Mouse (Mus musculus) adrenal gland, adult 2 months (tissue): ENCODE results near the gene Slc41a1. TPM values are rescaled to one million over a fixed set of nuclear protein-coding genes. Genes with fewer than 3 reads are reported as not detected.

Source experiments
- DNase-seq: peaks from one replicate; pipeline ENCODE4 v3.0.0; 2021
- polyA plus RNA-seq: library from polyadenylated mRNA; depleted of rRNA; stranded (reverse); fragments of >200 nt; gene quantifications from 2 replicates; pipeline ENCODE4 v1.2.3, GENCODE M21; 2012
- total RNA-seq, 2 experiments: library from RNA; stranded (reverse); gene quantifications; 2 replicates each; pipeline ENCODE4 v1.2.3; 2021

Slc41a1 gene
- total and polyA plus RNA-seq, 3 experiments: 48.8 to 107 (median 49.6) TPM

DNA sequence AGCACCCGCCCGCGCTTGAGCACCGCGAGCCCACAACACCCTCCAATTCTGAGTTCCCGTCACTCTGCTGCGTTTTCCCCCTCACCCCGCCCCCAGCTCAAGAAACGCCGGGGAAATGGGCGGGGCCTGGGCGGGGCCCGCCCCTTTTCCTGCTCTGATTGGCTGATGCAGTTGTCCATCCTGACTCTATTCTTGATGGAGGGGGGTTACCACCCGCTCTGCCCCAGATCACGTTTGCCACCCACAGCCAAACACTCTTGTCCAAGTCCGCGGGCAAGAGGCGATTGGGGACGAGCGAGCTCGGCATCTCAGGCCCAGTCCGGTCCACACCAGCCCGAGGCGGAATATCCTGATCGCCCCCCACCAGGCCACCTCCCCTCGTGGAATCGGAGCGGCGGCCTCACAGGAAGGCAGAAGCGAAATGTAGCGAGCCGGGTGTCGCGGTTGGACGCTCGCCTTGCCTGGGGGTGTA lies 530 bp downstream of the Slc41a1 start:
- peak; percentile 98 for DNase-seq

DNA sequence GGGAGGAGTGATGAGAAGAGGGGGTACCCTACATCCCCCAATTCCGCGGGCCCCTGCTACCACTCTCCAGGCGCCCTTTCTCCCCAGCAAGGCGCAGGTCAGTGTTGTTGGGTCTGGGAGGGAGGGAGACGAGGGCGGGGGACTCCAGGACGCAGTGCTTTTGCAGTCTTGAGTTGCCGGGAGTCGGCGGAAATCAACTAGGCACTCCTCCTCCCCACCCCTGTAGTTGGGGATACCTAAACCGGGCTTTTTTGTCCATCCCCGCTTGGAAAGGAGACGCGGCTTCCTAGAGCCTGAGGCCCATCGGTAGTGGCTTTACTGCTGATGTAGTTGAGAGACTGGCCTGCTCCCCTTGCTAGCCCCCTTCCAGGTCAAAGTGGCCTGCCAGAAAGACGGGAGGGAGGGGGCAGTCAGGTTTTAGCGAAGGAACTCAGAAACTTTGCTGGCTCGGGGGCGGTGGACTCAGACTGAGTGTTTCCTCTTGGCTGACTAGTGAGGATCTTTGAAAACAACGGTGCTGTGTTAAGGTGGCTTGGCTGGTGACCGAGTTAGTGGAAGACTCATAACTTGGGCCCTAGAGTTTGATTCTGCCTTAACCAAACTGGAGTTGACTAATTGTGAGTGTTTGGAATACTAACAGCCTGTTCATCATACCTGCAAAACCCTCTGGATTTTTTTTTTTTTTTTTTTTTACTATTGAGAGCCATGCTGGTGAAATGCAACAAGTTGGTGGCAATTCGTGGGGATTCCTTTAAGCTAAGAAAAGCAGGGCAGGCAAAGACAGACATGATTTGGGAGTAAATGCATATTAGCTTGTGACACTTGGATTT lies 1.2 kb downstream of the Slc41a1 start:
- DNase-seq: peak; percentile 66

DNA sequence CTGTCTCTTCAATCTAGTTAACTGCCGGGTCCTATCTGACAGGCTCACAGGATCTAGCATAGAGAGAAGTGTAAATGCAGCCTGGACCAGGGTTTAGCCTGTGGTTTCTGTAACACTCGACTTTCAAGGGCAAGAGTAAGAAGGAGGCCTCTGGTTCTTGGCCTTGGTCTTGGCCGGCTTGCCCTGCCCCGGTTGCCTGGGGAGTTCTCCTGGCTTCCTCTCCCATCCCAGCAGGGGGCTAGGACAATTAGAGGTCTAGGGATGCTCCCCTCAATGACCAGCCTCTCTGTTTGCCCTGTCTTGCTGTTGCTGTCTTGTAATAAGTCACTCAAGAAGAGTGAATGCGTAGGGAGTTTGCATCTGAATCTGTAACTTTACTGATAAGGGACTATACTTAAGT lies 2.0 kb downstream of the Slc41a1 start:
- no peak for DNase-seq

DNA sequence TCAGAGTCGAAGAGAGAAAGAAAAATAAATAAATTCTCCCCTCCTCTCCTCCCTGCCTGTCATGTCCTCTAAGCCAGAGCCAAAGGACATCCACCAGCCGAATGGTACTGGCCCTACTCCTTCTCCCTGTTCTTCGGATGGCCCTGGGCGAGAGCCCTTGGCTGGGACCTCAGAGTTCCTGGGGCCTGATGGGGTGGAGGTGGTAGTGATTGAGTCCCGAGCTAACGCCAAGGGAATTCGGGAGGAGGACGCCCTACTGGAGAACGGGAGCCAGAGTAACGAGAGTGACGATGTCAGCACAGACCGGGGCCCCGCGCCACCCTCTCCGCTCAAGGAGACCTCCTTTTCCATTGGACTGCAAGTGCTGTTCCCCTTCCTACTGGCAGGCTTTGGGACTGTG lies 3.3 kb downstream of the Slc41a1 start:
- DNase-seq: no peak

DNA sequence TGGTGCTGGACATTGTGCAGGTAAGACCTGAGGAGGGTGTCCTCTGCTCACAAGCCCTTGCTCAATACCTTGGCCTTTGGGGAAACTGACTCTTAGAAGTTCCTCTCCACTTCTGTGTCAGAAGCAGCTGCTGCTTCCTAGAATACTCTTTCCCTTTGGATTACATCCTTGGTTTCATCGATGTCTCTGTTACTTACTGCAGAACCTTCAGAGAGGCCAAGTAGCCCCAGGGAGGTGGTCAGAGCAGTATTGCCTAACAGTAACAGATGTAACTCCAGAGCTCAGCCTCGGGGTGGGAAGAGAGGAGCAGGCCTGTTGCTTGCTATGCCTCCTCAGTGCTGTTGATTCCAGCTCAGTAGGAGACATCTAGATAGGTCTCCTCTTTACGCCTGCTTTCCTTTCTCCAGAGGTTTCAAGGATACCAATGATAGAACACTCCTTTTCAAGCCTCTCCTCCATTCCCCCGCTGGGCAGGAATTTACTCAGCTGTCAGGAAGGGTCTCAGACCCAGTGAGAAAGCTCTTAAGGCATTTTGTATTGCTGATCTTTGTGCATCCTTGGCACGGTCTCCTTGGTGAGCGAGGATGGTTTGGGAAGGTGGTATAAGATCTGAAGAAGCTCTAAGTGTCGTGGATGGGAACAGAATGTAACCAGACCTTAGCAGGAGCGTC lies 3.8 kb downstream of the Slc41a1 start:
- DNase-seq: no peak

DNA sequence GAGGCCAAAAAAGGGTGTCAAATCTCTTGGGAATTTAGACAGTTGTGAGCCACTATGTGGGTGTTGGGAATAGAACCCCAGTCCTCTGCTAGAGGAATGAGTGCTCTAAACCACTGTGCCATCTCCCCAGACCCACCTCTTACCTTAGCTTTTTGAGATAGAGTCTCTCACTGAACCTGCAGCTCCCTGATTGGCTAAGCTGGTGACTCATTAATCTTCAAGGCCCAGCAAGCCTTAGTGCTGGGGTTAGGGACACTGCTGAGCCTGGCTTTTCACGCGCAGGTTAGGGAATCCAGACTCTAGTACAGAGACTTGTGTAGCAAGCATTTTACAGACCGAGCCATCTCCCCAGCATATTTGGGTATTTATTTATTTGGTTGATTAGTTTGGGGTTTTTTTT lies 9.7 kb downstream of the Slc41a1 start:
- DNase-seq: peak; percentile 54

DNA sequence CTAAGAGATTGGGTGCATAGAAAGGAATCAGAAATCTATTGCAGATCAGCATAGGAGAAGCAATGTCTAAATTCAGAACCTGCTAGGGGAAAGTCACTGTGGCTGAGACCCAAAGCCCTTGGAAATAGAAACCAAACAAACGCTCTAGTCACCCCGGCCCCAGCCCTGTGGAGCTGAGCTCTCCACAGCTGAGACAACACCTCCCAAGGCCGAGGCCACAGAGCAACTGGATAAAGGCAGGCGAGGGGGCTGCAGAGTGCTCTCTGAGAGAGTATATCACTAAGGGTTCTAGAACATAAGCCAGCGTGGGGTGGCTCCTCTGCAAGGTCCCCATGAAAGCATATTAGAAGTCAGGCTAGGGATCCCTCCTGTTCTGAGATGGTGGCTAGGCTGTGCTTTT lies 11.2 kb downstream of the Slc41a1 start:
- DNase-seq: peak; percentile 65

DNA sequence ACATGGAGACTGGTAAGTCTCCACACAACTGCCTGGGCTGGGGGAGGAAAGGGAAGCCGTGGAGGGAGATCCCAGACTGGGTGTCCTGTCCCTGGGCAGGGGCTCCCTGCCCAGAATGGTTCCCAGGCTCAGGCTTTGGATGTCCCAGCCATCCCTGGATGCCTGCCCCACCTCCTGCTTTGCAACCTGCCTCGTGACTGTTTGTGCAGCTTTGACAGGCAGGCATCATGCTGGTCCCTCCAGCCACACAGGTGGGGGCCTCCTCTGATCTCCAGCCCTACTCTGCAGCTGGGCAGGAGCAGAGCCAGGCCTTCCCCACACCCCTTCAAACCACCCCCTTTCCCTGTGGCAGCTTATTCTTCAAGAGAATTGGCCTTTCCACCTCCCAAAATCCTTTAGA lies 12.0 kb downstream of the Slc41a1 start:
- DNase-seq: peak; percentile 20

DNA sequence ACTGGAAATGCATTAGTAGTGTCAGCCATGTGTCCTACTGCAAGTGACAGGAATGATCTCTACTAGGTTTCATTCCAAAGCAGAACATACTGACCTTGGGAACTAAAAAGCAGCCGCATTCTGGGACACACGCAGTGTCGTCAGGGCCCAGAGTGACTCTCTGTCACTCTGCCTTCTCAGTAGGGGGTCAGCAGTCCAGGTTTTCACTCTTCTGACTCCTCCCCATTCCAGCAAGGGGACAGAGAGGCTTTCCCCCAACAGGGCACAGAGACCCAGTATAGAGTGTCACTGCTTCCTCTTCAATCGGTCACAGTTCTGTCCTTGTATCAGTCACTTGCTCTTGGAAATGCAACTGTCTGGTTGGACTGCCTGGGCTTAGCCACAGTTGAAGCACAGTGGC lies 14.9 kb downstream of the Slc41a1 start:
- DNase-seq: peak; percentile 65

DNA sequence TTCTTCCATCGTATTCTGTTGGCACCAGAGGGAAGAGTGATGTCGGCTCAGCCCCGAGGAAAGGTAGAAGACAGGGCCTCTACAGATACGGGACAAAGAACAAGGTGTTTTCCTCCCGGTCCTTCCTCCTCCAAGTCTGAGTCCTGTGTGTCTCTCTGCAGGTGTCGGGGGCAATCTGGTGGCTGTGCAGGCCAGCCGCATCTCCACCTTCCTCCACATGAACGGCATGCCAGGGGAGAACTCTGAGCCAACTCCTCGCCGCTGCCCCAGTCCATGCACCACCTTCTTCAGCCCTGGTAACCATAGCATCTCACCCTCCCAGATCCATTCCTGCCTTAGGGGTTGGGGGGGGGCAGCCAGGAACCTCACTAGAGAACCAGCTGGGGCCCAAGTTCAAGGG lies 16.5 kb downstream of the Slc41a1 start:
- no peak for DNase-seq

DNA sequence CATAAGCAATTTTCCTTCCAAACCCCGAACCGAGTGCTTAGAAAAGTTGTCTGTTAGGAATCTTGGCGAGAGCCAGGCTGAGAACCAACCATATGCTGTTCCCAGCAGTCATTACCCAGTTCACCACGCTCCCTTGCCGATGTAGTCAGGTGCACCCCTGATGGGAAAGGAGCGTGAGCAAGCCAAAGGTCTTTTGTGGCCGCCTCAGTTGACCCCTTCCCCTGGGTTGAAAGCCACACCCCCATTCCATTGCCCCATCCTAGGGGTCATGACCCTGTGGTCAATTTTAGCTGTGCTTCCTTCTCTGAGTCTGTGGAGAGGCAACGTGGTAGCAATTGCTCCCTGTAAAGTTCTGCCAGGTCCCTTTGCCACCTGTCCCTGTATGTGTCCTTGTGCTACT lies 17.6 kb downstream of the Slc41a1 start:
- peak; percentile 20 for DNase-seq

DNA sequence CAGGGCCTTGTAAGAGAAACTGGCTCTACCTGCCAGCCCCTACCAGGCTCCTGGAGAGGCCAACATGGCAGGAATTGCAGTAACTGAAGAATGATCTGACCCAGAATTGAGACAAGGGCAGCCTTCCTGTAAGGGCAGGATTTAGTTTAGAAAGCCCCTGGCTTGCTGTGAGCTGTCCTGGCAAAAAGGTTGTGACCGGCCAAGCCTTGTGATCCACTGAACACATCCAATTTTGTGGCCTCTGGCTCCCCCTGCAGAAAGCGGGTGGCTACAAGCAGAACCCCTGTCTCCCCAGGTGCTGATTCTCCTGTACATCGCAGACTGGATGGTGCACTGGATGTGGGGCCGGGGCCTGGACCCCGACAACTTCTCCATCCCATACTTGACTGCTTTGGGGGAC lies 19.0 kb downstream of the Slc41a1 start:
- peak; percentile 77 for DNase-seq

DNA sequence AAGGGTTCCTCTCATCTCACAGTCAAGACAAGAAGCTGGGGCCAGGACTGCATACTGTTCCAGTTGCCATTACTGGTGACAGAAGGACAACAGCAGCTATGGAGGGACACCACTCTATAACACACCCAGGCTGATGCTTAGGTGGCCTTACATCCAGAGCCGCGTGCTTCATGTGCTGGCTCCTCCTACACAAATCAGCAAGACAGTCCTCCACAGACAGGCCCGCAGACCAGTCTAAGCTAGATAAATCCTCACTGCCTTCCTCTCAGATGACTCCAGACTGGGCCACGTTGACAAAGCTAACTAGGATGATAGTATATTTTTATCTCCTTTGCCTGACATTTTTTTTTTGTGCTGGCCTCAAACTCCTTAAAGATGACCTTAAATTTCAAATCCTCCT lies 34.5 kb downstream of the Slc41a1 start:
- DNase-seq: no peak

DNA sequence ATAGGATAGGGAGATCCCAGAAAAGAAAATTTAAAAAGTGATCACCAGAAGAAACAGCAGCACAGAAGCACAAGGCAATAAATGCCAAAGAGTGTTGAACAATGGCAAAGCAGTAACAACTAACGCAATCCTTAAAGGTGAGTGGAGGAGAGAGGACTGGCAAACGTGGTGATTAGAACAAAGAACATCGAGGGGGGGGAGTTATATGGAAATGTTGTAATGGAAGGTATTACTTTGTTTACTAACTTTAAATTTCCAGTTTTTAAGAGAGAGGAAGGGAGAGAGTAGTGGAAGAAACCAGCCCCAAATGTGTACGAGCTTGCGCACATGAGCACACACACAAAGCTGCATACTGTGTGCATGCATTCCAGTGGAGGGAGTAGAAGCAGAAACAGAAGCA lies 38.3 kb downstream of the Slc41a1 start:
- DNase-seq: no peak

DNA sequence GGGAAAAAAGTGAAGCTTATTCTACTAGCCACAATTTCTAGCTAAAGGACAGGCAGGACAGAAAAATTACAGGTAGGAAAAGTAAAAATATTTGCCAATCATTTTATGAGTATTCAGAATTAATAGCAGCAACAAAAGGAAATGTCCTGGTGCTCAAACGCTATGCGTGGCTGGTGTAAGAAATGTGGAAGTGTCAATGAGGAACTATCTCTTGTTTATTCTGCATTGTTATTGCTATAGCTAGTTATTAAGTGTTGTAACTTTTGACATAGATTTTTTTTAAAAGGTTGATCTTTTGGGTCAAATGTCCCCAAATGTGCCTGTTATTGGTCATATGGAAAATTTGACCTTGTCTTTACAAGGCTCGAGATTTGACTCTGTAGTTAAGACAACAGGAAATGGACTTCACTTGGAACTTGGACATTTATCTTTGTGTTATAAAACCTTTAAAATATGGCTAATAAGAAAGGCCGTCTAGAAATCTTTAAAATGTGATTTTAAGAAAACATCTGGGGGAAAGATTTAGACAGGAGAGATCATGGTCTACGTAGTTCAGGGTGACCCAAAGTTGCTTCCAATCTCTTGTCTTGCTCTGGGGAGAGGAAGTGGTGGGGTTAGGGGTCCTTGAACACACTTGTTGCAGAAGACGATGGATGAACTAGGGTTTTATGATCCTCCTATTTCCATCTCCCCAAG lies 39.2 kb downstream of the Slc41a1 start:
- DNase-seq: no peak

DNA sequence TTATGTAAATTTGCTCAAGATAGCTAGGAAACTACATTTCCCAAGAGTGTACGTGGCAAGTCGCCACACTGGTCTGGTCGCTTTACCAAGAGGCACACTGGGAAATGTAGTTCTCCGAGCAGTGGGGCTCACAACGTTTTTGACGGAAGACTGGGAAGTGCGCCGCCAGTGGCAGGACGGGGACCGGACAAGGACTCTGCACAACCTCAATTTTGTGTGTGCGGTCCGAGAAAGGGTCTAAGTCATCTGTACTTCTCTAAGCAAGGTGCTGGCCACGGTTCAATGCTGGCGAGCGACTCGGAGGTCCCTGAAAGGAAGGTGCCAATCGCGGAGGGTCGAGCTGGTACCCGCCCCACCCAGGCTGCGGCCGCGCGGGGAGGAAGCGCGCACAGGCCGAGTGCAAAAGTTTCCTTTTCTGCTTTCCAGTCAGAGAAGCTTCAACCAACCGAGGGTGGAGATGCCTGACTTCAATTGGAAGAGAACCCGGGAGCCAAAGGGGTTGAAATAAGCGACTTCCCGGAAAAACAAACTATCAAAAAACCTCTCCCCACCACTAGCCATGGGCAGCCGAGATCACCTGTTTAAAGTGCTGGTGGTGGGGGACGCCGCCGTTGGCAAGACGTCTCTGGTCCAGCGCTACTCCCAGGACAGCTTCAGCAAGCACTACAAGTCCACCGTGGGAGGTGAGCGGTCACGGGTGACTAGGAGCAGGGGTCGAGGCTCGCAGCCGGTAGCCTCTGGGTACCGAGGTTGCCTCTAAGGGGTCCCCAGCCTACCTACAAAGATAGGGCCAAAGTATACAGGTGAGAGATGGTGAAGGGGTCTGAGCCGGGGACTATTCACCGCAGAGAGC lies 40.0 kb downstream of the Slc41a1 start, which contains the start of gene Rab29:
Gene Rab29, plus strand, starts transcription at position 132 of the 853 bp plus-strand sequence.
- DNase-seq: peak; percentile 93

DNA sequence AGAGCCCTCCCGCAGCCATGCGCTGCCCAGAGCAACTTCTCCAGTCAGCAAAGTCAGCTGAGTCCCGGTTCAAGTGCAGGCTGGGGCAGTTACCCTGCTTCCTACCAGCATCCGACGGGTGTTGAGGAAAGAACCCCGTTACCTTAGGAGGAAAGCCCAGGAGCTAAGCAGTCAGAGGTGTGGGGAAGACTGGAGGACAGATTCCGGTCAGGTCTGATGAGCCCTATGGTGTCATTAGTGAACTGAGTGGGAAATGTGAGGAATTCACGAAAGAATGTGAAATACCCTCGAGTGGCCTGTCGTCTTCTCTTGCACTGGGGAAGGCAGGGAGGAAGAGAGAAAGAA lies 40.6 kb downstream of the Slc41a1 start:
- peak; percentile 33 for DNase-seq

DNA sequence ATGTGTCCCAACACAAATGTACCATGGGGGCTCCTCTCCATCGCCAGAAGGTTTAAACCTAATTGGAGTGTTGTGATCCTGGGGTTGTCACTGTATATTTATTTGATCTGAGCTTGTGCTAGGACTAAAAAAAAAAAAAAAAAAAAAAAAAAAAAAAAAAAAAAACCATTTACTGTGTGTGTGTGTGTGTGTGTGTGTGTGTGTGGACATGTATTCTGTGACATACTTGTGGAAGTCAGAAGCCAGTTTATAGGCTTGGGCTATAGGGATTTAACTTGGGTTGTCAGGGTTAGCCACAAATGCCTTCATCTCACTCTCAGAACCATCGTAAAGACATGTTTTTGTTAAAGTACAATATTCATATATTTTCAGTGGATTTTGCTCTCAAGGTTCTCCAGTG lies 42.3 kb downstream of the Slc41a1 start:
- no peak for DNase-seq

DNA sequence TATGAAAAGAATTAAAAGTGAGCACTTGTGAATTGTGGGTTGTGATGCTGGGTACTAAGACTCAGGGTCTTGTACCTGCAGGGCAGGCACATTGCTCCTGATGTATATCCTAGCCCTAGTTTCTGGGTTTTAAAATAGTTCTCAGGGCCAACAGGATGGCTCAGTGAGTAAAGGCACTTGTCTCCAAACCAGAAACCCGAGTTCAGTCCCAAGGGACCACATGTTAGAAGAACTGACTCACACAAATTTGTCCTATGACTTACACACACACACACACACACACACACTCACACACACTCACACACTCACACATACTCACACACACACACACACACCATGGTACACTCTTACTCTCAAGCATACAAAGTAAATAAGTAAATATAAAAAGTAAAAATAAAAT lies 45.6 kb downstream of the Slc41a1 start:
- no peak for DNase-seq

DNA sequence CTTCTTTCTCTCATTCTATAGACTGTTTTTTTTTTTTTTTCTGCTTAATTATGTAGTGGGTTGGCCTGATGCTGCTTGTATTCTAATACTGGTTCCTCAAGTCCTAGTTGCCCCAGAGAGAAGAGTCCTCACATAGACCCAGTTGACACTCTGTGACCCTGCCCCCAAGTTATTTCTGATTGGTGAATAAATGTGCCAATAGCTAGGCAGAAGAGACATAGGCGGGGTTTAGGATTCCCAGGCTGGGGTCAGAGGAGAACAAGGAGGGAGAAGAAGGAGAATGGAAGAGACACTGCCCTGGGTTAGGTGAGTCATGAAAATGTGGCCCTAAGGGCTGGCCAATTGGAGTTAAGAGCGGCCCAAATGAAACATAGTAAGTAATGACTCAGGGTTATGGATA lies 52.5 kb downstream of the Slc41a1 start:
- DNase-seq: no peak

DNA sequence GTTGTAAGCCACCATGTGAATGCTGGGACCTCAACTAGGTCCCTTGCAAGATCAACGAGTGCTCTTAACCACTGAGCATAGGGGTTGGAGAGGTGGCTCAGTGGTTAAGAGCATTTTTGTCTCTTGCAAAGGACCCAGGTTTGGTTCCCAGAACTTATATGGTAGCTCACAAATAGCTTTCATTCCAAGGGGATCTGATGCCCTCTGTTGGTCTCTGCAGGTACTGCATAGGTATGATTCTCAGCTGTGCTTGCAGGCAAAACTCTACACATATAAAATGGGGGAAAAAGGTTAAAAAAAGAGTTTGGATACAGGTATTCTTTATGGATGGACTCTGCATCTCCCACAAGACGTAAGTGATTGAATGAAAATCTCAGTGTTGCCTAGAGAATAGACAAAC lies 55.5 kb downstream of the Slc41a1 start:
- DNase-seq: peak; percentile 13

DNA sequence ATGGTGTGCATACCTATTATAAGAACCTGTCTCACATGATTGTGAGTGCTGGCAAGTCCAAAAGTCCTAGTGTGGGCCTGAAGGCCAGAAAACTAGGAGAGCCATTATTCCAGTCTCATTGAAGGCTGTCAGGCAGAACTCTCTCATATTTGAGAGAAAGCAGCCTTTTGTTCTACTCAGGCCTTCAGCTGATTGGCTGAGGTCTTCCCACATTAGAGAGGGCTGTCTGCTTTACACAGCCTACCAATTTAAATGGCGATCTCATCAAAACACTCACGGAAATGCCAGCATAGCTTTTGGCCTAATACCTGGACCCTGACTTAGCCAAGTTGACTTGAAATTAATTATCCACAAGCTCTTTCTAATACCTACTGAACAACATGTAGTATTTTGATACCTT lies 58.9 kb downstream of the Slc41a1 start:
- DNase-seq: no peak
